Mouse (Mus musculus) A20 (cell line): Measurements from ENCODE around the gene Gas2l3.

Experiments used
- DNase-seq: peaks from one replicate; pipeline ENCODE4 v3.0.0-alpha.2; 2011; ENCODE audit warnings: low read depth, low spot score

Gas2l3 gene

DNA sequence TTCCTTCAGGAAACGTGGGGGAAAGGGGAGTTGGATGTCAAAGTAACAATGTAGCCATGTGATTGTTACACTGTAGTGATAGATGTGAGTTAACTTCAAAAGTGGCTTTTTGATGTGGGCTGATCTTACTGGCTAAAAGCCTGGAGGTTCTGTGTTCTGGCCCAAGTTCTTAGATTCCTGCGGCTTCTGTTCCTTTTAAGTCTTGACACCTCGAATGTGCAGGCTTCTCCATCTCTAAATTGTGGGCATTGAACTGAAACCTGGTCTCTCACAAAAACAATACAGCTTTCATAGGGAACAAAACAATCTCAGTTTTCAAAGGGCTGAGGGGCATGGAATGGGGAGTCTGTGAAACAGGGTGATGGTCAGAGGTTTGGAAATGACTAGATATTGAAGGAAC lies 614 bp upstream of the Gas2l3 start:
- no peak for DNase-seq

DNA sequence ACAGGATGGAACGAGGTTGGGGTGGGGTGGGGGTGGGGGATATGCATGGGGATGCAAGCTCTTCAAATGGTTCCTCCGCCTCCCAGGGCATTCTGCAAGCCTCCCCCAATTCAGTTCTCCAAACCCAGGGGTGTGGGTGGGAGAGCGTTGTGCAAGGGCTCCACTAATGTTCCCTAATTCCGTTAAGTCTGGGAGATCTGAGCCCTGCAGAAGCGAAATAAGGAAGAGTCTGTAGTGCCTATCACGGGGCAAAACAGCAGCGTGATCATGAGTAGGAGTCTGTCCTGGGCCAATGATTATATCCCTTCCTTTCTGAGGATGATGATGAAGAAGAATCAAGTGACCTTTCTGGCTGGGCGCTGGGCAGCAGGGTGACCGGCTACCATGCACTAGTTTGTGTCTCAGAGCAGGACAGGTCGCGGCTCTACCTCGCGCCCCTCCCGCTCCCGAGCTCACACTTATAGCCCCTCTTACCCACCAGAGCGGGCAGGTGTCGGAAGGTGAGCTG lies 598 bp downstream of the Gas2l3 start:
- no peak for DNase-seq

DNA sequence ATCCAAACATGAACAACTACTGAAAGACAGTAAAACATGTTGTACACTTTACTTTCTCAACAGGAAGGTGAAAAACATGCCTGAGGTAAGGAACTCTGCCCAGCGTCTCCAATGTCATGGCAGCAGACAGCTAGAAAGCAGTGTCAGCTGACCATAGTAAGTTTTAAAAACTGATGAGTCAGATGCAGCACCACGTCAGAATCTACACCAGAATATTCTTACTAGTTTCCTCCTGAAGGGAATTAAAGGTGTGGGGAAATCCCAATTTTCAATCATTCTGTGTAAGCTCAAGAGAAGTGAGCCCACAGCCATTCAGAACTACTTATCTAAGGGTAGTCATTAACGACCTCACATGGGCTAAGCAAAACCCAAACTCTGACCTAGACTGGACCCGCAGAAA lies 1.1 kb downstream of the Gas2l3 start:
- no peak for DNase-seq

DNA sequence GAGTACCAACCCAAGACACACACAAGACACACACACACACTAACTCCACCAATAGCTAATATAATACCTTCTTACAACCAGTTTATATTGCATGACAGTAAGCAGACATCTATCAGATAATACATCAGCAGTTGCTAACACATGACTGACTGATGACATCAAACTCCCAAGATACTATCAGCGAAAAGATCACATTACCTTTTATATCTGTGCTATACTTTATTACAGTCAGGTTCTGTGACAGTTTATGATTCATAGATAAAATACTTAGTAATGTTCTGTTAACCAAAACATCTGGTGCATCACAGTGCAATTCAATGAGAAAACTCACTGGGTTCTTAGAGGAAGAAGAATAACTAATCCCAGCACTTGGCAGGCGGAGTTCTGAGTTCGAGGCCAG lies 1.8 kb downstream of the Gas2l3 start:
- DNase-seq = no peak

DNA sequence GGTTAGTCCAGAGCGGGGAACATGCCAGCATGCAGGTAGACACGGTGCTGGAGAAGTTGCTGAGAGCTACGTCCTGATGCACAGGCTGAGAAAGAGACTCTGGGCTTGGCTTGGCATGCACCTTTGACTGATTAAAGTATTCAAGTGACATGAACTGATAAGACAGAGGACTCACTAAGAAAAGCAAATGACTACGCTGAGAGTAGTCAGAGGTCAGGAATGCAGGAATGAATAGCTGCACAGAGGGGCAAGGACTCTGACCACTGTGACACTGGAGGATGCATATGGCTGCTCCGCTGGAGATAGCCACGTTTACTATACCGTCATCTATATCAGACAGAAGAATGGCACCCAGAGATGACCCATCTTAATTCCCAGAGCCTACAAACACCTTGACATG lies 4.4 kb downstream of the Gas2l3 start:
- DNase-seq = no peak

DNA sequence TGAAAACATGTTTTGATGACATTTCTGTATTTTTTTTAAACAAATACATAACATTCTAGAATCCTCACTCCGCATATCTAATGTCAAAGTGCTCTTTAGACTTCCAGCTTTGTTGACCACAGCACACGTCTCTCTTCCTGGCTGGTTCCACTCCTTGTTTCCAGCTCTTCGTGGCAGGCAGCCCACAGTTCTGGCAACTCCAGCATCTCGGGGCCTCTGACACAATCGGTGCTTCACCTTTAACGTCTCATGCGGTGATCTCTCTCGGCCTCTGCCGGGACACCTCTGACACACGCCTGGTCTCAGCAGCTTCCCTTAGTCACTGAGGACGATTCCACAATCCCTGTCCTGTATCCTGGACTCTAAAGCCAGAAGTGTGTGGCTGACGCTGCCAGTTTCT lies 5.8 kb downstream of the Gas2l3 start:
- no peak for DNase-seq

DNA sequence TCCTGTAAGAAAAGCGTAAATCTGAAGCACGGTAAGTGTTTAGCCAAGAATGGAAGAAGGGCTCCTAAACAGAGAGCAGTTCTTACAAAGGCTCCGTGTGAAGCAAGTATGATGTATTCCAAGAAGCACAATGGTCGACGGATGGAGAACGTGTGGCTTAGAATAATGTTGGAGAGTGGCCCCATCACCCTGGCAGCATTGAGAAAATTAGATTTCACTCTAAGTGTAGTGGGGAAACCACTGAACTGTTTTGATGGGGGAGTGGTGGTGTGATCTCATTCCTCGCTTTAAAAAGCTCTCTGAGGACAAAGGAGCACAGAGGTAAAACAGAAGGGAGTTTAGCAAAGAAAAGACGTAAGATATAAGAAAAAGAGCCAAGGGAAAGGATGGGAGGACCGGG lies 6.3 kb downstream of the Gas2l3 start:
- DNase-seq = no peak

DNA sequence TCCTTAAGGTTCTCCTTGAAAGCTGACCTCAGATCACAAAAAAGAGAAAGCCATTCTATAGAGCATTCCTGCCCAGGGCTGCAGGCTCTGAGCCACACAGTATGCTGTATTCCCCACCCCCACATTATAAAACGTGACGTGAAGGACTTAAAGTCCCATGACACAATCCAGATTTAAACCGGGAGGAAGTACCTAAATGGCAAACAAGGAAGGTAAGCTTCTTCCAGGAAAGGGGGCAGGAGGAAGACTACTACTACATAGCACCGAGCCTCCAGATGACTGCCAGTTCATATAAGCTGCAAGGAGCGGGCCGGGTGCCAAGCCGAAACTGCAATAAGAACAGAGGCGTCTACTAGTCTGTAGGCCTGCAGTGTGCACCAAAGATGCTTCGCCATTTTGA lies 7.8 kb downstream of the Gas2l3 start:
- no peak for DNase-seq

DNA sequence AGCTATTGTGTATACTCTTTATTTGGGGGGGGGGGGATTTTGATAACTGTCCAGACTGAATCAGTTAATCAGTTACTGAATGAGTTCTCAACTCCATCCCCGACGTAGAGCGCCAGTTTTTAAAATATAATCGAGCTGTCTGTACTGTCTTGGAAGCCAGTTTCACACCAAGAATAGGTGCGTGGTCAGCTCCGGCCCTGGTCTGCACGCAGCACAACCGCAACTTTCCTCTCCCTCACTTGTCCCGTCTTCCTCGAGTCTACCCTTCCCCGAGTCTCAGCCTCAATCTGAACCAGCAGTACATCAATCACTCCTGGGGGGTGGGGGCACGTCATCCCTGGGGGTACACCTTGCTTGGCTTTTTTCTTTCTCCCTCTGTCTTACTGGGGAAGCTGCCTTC lies 8.4 kb downstream of the Gas2l3 start:
- no peak for DNase-seq

DNA sequence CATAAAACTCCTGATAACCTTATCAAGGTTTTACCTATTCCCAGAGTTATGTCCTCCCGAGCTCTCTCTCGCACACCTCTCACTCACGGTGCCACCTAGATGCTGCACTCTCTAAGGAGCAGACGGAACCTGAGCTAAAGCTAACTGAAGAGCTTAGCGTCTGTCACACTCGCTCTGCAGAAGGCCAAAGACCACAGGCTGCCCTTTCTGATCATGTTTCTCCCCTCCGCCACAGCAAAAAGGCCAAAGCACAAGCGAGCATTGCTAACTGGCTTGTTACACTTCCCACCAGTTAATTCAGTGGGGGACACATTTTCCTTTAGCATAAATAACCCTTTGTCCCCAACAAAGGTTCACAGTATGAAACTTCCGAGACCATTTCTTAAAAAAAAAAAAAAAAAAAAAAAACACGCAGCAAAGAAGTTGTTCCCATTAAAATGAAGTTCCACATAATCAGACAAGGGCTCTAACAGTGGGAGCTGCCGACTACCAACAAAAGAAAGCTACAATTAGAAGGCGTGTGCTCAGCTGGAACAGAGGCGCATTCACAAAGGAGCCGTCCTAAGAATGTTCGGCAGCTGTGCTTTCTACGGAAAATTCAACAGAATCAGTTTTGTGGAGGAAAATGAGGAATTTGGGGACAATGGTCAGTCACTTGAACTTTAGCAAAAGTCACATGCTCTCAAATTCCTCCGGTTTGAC lies 9.1 kb downstream of the Gas2l3 start:
- no peak for DNase-seq

DNA sequence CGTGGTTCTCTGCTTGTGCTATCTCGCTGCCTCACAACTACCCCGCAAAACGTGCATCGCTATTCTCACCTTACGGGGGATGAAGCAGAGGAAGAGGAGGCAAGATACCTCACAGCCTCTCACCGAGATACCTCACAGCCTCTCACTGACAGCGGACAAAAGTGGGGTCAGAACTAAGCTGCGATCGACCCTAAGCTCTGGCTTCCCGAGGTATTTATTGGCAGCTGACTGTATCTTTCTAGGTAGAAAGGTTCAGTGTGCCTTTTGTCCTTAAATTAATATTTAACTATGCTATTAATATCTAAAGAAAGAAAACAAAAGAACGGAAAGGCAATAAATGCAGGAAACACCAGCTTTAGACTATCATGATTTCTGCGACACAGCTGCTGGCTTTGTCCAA lies 11.0 kb downstream of the Gas2l3 start:
- DNase-seq = no peak

DNA sequence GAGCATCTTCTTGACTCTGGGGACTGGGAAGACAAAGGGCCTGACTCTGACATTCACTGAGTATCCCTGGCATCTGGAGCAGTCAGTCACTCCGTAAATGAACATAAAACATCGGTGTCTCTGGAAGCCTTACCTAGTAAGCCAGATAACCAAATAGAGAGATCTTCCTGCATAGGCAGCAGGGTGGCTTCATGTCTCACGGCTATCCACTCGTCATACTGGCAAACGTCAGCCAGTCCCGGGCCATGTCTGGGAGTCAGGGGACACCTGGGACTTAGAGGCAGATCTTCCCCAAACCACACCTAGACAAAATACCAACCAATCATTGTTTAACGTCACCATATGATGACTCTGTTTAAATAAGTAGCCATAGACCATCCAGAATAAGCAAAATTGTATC lies 13.0 kb downstream of the Gas2l3 start:
- DNase-seq = no peak

DNA sequence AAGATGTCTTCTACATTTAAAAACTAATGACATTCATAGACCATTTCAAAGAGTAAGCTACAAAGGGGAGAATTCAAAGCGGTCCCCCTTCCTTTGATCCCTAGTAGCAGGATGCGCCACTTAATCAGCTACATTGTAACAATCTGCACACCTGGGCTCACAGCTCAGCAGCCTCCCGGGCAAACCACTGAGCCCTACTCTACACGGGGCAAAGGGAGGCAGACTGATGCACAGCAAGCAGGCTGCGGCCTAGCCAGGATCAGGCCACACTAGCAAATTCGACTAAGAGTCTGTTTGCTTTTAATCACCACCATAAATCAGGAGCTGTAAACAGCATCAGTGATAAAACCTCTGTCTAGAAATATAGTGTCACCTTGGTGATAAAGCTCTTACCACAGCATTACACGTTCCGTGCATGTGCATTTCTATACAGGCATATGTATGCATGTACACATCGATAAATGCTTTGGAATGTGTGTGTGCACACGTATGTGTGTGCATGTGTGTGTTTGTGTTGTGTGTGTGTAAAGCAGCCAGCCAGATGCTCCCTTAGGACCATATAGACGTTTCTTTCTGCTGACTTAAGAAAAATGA lies 18.9 kb downstream of the Gas2l3 start:
- no peak for DNase-seq

DNA sequence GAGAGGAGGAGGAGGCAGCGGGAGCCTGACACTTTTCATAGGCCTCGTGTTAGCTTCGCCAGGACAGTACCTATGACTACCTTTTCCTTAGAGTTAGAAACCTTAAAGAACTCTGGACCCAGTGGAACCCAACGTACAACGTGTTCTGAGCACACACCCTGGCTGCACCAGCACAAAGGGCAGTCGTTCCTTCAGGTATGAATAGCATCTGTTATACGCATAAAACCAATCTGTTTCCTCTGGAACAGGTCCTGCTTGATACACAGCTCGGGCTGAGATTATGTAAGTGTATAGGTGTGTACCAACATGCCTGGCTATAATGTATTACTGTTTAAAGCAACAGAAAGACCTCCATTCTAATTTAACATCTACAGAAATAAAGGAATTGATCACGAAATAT lies 19.6 kb downstream of the Gas2l3 start:
- no peak for DNase-seq

DNA sequence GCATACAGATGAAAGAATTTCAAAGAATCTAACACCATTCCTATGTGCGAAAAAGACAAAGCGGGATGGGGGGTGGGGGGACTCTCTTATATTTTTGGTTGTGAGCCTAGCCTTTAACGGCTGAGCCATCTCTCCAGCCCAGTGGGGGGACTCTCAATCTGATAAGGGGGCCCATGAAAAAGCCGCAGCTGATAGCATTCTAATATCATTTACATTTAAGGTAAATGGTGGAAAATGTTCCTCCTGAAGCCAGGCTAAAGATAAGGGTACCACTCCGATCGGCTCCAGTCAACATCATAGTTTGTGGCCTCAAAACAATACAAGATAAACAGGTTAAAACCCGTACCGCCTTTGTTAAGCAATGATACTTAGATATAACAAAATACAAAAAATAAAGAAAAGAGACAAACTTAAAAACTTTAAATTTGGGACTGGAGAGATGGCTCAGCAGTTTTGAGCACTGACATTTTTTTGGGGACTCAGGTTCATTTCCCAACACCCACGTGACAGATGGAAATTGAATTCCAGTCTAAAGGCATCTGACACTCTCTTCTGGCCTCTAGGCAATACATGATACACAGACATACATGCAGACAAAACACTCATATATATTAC lies 20.5 kb downstream of the Gas2l3 start:
- DNase-seq = no peak

DNA sequence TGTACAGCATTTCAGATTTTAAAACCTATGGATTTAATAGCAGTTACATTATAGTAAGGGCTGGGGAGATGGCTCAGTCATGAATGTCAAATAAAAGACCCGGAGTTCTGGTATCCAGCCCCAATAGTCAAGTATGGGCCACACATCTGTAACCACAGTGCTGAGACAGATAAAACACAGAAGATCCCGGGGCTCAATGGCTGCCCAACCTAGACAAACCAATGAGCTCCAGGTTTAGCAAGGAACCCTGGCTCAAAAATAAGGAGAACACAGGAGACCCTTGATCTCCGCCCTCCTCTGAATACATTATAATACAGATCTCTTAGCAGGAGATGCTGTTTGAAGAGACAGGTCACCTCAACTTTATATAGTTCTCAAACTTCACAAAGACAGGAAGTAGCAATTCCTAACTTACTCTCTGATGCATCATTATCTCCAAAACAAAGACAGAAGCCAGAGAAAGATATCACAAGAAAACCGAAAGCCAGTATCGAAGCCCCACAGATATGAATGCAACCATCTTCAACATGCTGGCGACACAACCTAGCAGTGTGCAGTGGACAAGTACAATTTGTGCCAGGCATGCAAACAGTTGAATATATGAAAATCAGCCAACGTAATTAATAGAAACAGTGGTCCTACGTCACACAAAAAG lies 21.1 kb downstream of the Gas2l3 start:
- no peak for DNase-seq

DNA sequence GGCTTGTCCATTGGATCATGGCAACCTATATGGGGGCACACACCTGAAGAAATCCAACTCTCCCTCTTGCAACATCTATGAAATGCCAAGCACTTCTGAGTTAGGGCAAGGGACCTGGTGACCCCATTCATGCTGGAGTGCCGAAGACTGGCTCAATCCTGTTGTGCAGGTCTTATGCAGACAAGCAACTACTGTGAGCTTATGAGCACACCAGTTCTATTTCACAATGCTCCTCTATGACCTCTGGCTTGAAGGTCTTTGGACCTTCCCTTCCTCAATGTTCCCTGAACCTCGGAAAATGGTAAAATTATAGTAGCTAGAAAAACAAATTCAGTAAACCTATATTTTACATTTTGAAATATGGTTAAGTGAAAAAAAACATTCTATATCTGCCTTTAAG lies 25.8 kb downstream of the Gas2l3 start:
- DNase-seq = no peak

DNA sequence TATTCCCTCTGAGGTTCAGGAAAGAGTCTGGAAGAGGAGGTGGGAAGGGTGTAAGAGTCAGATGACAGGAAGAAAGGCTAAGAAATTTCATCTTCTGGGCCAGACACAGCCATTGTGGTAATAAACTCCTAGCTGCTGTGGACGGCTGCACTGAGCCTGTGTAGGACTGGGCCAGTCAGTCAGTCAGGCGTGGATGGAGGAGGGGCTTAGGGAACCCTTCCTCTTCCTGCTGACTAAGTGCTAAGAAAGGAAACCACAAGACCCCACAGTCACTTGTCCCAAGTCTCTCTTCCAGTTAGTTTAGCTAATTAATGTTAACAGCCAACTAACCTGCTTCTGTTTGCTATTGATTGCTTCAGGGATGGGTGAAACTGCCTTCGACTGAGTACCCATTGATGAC lies 28.3 kb downstream of the Gas2l3 start:
- no peak for DNase-seq

DNA sequence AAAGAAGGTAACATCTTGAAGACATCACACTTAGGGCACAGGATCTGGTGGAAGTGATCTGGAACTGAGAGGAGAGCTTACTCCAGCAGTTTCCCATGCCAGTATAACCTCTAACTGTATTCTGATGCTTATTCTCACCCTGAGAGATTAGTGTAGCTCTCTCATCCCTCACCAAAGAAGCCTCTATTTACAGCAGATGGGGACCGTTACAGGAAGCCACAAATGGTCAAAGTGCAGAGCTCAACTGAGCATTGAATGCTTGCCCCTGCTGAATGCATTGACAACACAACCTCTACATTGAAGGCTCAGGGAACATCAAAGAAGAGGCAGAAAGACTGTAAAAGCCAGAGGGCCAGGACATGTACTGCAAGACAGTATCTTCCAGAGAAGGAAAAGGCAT lies 36.2 kb downstream of the Gas2l3 start:
- peak; percentile 10 for DNase-seq

DNA sequence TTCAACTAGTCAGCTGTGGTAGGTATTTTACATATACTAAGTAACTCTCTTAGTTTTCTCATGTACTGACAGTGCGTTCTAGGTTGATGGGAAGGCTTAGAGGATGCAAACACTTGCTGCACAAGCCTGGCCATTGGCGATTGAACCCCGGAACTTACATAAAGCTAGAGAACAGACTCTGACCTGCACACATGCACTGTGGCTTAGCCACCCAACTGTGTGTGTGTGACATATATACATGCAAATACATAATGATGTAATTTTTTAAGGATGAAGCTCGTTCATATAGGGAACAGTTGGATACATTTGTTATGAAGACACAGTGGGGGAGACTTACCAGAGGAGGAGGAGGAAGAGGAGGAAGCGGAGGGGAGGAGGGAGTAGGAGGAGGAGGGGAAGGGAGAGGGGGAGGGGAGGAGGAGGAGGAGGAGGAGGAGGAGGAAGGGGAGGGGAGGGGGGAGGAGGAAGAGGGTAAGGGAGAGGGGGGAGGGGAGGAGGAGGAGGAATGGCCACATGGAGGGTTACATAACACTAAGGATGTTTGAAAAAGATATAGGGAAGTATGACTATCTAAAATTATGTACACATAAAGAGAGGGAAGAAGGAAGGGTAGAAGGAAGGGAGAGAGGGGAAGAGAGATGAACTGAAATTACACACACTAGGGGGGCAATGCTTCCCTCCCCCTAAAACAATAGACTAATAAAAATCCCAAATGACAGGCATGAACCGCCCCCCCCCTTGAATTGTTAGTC lies 36.9 kb downstream of the Gas2l3 start:
- DNase-seq = no peak

DNA sequence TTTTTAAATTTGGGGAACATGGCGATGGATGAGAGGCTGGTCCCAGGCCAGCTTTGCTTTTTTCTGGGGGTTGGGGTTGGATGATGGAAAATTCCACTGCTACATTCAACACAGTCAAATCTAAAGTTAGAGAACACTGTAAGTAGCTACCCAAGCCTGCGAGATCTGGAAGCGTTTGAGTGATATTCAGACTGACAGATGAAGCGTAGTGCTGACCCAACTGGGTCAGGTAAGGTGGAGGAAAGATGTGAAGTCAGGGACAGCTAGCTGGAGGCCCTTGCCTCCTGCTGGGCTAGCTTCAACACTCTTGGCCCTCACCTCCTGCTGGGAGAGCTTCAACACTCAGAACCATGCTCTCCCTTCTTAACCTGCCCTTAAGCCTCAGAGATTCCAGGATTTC lies 38.8 kb downstream of the Gas2l3 start:
- no peak for DNase-seq
